Mouse (Mus musculus) lung, postnatal 14 days (tissue): ENCODE data around the gene Phf24.
A peak's percentile ranks its signal among the peaks of the same experiment; 100 is the strongest.

Experiments used
- DNase-seq: peaks from one replicate; pipeline ENCODE4 v3.0.0; 2021

Gene Phf24

DNA sequence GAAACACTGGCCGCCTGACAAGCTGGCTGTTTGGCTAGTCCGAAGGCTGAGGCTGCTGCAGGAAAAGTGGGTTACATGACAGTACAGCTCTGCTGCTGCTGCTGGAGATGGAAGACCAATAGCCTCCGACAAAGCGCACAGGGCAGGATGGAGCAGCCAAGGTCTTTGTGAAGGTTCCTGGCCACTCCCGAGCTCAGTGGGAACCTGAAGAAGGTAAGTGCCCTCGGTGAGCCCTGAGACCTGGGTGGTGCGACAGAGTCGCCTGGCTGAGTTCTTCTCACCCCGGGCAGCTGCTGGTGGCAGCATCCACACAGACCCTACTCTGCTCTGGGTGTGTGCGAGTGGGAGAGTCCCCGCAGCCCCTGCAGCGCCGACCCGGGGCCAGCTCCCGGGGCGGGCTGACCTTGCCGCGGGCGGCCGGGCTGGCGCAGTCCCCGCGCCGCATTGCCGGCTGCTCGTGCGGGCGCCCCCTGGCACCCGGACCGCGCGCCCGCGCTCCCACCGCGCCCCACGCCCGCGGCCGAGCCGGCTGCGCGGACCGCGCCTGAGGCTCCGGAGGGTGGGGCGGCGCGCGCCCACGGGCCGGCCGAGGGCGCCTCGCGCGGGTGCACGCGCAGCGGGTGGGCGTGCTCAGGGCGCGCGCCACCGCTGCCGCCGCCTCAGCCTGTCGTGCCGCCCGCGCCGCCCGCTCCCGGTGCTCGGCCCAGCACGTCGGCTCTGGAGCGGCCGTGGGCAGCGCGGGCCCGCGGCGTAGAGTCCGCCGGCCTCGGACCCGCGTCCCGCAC is at the start of gene Phf24:
Phf24 (plus strand) TSS at position 44 of the 785 bp plus-strand sequence.
- peak; percentile 18 for DNase-seq

DNA sequence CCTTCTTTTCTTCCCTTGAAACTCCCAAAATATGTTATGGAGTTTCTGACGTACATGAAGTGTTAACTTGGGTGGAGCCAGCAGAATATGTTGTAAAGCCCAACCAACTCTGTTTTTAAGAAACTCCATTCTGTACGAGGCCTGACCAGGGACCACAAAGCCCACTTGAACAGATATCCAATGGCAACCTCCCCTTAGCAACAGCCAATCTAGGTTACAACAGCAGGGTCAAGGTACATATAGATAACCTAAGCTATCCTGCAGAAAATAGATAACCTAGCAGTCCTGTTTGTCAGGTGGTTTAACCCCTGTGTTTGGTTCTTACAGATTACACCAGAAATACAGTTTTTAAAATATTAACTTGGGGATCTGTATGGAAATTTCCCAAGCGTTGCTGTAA is 49.1 kb upstream of the Phf24 start:
- DNase-seq, result no peak

DNA sequence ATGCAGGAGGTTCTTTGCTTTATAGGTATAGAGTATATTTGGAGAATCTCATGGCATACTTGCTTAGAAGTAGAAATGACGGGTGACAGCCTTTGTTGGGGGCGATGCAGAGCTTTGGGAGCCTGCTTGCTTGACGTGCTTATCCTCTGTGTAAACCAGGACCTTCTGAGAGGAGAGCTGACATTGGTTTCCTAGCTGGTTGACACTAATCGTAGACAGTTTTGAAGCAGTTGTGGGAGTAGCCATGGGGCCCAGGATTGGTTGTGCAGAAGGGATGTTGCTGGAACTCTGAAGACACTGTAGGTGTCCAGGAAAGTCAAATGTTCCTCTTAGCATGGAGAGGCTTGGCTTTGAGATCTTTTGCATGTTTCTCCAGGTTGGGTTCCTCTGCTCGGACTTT is 48.3 kb upstream of the Phf24 start:
- DNase-seq, result no peak

DNA sequence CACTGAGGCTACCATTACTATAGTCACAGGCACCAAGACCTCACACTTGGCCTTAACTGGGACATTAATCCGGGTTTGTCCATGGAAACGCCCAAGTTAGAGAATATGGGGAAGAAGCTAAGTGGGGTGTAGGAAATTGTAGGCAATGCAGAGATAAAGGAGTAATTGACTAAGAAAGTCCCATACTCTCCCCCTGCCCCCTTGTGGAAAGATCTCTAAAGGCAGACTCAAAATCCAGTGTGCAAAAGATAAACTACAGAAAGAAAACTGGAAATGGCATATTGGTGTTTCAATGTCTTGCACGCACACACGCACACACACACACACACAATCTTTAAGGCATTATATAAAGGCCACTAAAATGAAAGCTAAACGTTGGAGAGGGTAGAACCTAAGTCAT is 45.7 kb upstream of the Phf24 start:
- peak; percentile 12 for DNase-seq

DNA sequence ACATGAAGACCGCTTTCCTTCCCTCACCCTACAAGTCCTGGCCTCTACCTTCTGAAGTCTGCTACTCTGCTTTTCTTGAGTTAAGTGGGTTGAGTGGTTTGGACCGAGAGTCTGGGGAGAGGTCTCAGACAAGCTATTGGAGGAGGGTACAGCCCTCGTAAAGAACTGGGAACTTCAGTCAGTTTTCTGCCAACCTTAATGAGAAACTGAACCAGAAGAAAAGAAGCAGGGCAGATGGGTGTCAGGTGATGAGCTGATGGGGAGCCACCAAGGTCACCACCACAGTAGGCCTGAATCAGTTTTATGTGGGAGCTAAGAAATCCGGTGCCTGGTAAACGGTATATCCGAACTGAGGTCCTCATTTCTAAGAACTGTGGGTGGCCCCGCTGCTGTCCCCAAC is 44.3 kb upstream of the Phf24 start:
- no peak for DNase-seq

DNA sequence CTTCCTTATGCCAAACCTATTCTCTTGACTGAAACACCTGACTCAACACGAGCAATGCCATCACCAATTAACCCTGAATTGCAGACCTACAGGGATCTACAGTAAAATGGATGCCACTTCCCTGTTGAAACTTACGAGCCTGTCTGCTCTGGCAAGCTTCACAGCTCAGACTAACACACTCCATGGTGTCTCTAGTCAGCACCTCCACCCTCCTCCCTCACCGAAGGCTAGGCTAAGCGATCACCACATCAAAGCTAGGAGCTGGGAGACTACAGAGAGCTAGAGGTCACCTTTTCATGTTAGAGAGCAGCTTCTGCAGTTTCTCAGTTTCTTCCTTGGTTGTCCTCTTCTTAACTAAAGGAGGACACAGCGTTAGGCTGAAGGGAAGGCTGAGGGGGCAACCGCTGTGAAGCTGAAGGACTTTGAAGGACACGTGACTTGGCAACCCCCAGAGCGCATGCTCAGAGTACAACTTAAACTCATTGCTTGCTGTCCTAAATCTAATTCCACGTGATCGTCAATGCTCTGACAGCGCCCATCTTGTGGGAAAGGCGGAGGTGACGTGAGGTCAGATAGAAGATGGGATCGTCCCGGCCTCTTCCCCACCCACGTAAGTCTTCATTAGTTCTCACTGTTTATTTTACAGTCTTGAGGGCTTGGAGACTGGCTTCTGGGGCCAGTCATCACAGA is 43.6 kb upstream of the Phf24 start:
- no peak for DNase-seq

DNA sequence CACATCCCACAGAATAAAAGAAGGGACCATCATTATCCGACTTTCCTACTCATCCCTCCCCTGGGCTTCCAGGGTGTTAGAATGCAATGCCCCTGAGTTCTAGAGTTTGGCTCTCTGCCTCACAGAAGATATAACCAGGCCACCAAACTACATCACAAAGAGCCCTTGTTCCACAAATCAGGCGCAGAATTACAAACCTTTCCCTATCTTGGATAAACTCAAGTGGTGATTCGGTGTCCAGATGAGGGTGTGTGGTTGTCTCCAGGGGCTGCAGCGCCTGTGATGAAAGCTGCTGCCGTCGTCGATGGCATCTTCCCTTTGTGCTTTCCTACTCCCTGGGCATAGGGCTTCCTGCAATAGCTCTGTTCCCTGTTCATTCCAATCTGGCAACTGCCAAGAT is 42.3 kb upstream of the Phf24 start, which contains the start of gene Fam205c:
Fam205c (minus strand) TSS at position 101 of the 400 bp plus-strand sequence.
- no peak for DNase-seq

DNA sequence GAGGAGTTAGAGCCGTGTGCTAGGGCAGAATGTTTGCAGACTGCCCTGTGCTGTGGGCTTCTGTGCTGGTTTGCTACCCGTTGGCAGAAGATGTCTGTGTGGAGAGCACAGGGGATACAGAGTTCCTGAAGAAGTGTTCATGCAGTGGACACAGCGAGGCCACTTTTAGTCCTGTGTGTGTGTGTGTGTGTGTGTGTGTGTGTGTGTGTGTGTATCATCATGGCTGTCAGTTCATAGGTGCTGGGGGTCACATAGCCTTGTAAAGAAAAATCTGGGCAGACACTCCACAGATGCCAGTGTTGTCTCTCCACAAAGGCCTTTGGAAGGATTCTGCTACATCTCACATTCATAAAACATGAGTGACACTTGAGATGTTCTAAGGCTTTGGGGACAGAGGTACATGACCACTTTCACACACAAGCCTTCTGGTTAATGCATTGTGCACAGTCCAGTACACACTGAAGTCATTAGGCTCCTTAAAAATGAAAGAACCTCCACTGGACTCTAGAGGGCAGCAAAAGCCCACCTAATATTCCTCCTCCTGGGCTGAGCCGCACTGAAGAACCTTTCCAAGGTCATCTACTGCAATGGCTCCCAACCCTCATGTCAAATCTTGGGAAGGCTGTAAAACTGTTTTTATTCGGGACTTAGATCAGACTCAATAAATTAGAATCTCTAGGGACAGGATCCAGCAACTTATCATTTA is 39.7 kb upstream of the Phf24 start:
- DNase-seq, result peak; percentile 63

DNA sequence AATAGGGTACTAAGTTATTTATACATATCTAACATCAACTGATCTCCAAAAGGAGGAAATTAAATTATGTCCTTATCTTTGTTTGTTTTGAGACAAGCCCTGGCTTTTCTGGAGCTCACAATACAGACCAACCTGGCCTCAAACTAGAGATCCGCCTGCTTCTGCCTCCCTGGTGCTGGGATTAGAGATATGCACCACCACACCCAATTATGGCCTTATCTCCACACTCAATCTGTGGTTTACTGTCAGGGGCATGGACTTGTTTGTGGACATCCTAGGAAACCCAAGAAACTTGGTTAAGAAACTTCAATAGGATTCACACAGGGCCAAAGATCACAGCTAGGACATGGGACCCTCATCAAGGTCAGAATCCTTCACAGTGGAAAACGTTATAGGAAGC is 38.8 kb upstream of the Phf24 start:
- DNase-seq, result no peak

DNA sequence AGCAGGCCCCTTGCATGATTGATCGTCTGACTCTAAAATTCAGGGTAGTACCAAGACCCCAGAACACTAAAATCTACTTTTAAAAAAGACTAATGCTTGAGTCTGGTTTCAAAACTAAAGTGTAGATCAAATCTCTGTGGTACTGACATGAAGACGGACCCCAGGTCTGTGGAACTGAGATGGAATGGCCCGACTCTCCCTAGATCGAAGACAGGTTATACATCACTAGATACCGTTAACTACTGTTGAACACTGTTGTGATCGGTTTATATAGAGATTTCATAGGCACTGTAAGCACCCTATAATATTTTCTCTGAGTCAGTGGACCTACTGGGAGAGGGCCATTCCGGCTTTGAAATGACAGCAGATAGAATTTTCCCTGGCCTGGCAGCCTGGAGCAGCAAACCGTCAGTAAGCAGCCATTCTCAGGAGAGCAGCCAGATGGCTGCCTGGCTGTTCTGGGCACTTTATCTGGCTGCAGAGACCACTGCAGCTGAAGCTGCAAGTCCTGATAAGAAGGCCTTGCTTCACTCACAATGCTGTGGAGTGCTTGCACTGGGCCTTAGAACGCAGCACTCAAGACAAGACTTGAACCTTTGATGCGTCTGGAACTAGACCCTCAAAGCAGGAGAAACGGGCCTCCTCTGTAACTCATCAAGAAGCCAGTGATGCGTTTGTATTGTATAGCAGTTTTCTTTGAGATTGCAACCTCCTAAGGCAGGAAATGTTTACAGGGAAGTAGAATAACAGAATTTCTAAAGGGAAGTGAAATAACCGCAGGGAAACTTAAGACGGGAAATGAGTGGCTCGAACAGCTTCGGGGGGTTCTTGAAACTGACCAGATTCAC is 36.4 kb upstream of the Phf24 start:
- no peak for DNase-seq

DNA sequence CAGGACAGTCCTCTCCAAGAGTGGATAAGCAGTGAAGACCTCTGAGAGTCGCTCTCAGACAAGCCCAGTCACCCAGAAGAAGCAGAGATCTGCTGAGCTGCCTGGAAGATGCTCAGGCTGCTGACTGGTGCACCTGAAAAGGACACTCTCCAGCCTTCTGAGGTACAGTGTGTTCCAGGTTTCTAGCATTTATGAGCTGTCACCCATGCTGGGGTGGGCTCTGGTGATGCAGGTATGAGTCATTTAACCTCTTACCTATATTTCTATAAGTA is 35.8 kb upstream of the Phf24 start:
- no peak for DNase-seq

DNA sequence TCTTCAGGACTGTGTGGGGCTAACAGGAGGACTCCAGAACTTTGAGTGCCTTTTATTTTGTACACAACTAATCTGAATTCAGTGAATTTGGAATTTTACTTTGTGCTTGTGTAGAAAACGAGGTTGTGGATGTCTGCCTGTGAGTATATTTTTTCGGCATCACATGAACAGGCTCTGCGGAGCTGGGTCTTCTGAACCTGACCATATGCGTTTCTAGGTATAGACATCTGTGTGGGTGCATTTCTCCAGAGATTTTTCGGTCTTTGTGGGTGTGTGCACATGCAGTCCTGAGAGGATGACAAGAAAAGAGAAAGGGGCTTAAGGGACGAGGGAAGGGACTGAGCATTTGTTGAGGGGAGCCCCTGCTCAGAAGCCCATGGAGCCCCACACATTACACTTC is 29.5 kb upstream of the Phf24 start:
- no peak for DNase-seq

DNA sequence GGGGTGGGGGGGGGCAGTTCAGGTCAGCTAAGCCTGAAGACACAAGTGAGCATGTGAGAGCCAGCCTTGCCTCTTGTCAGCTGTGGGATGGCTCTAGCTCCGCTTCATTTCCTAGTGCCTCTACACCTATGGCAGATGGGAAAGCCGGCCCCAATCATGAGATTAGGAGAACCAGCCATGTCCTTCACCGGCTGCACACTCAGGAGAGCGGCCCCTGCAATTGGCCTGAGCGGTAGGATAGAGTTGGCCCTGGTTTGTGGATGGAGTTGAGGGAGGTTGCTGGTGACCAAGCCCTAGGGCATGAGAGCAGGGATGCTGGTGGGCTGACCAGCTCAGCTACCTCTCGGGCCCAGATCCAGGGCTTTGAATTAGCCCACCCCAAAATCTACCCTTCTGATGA is 27.7 kb upstream of the Phf24 start:
- no peak for DNase-seq

DNA sequence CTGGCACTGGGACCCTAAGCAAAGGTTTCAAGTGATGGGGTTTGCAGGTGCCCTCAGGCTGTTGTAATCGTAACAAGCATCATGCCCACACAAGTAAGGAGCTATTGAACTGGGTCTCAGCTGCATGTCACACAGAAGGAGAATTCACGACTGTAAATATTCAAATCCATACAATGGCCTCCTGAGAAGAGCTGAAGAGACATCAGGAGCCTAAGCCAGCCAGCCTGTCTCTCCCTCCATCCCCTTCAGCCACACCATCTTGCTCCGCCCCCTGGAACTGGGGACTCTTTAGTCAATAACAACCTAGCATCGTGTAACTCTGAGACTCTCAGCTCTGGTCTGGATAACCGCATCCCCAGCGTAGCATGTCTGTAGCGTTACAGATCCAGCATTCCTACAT is 25.3 kb upstream of the Phf24 start:
- no peak for DNase-seq

DNA sequence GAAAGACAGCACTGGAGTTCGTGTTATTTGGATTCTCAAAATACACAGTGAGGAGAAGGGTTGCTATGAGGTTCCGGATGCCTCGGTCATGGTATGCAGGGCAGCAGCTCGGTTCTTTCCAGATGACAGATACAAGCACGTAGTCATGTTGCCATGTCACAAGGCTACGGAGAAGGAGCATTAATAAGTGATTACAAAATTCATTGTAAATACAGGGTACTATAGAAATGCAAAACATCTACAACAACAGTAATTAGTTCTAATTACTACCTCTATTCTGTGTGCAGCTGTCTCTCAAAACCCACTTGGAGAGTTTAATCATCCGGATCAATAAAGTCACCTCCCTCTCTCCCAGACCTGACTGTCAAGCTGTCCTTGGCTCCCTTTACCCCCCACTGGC is 21.3 kb upstream of the Phf24 start:
- no peak for DNase-seq

DNA sequence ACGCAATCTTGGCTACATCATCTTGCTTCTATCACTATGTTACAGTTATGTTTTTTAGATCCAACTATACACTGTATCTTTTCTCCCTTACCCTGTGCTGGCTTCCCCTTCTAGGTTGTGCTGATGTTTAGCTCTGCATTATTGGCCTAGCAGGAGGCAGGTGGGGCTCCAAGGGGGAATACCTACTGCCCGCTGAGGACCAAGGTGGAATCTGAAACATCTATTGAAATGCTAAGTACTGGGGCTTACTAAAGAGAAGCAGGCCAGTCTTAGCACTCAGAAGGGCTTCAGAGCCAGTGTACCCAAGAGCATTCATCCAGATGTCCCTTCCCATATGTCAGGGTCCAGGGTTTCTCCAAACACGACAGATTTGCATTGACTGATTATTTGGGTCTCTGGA is 17.5 kb upstream of the Phf24 start:
- DNase-seq, result no peak

DNA sequence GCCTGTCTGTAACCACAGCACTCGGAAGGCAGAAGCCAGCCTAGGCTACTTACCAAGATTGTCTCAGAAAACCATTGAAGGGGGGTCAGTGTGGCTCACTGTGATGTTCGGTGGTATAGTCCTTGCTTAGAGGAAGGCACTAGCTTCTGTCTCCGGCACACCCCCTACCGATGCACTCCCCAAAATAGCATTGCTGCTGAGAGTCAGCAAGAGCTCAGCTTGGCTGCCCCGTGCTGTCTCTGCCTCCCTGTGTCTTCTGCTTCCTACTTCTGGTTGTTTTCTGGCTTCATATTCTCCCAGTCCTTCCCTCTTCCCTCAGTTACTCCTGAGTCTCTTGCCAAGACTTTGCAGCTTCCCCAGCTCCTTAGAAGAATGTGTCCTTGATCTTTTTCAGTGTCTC is 15.6 kb upstream of the Phf24 start:
- DNase-seq, result no peak

DNA sequence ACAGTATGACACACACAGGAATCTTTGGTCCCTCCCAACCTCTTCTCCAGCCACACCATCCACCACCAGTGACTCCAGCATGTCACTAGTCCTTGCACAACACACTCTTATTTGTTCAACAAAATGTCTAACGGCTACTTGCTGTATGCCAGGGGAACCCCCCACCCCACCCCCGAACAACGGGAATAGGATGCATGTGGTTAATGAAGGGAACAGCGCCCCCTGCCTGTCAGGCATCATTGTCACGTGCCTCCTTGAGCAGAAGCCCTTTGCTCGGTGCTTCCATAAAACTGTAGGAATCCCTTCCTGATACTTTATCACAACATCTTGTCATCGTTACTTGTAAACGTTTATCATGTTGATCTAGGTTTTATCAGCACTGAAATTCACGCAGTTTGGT is 14.3 kb upstream of the Phf24 start:
- DNase-seq, result no peak

DNA sequence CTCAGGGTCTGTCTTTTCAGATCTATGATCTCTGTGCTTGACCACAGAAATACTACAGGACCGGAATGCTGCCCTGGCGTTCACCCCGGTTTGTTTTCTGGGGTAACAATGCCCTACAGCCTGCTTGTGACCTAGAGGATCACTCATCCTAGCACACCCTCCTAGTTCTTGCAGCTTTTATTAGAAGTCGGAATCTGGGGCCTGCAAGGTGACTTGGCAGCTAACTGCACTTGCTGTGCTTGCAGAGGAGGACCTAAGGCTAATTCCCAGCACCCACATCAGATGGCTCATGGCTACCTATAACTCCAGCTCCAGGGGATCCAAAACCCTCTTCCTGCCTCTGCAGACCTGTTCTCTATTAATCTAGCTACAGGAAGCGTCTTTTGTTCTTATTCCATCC is 13.7 kb upstream of the Phf24 start:
- DNase-seq, result no peak

DNA sequence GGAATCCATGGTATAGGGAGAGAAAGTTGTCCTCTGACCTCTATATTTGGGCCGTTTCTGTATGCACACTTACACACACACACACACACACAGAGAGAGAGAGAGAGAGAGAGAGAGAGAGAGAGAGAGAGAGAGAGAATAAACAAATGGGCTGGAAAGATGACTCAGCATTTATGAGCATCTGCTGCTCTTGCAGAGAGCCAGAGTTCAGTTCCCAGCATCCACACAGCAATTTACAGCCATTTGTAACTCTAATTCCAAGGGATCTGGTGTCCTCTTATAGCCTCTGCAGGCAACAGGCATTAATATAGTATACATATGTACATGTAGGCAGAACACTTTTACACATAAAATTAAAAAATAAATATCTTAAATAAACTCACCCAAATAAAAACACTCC is 12.5 kb upstream of the Phf24 start:
- DNase-seq, result no peak

DNA sequence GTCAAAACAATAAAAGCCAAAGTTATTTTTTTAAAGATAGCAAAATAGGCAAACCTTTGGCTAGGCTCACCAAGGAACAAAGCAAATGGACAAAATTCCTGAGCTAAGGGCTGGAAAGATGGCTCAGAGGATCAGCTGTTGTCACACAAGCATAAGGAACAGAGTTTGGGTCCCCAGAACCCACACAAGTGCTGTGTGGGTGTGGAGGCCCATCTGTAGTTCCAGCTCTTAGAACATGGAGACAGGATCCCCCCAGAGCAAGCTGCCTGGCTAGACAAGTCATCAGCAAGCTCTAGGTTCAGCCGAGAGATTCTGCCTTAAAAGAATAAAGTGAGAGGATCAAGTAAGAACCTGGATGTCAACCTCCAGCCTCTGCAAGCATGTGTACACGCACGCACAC is 11.9 kb upstream of the Phf24 start:
- no peak for DNase-seq

DNA sequence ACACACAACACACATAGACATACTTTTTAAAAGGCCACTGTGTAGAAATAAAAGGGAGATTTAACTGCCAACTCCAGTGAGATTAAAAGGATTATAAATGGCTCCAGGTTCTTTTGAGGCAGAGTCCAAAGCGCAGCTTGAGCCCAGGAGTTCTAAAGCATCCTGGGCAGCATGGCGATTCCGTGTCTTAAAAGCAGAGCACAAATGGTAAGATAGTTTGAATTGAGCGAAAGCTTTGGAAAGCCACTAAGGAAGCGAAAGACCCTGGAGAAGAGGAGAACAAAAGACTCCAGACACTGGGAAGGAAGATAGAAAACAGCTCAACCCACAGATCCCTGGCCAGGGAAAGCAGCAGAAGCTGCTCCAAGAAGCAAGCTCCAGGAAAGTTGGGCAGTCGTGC is 11.5 kb upstream of the Phf24 start:
- DNase-seq, result no peak

DNA sequence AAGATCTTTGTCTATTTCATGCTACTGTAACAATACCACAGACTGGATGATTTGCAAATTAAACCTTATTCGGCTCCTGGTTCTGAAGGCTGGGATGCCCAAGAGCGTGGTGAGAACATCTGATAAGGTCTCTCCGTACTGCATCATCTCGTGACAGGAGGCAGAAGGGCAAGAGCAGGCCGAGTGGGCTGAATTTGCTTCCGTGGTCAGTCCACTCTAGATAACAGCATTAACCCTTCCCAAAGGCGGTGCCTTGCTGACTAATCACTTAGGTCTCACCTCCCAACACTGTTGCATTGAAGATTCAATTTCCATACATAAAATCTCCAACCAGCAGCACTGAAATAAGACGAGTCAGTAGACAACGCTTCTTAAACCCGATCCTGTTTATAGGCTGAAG is 3.1 kb upstream of the Phf24 start:
- no peak for DNase-seq
